Mouse (Mus musculus): ENCODE data around the gene Porcn. TPM values are rescaled to one million over a fixed set of nuclear protein-coding genes. Genes with fewer than 3 reads are reported as not detected.

The Porcn gene
- total RNA-seq, 2 experiments from 2014 or later = not detected

DNA sequence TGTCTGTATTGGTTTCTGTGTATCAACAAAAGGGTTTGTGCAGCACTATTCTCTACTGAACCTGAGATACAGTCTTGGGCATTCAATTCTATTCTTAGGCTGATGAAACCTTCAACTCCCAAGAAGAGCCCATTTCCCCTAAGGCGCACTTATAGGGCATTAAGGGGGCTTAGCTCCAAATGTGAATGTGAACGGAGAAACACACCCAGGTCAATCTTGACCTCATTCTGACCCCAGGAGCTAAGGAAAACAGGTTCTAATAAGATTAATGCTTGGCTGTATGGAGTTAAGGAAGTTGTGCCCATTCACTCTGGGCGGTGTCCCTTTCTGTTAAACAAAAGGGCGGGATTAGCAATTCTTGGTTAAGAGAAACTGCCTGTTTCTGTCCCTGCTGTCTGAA lies 899 bp upstream of the Porcn start:
- ATAC-seq (replicated peaks; ENCODE audit: low FRiP score, poor library complexity, severe bottlenecking) = no peak

DNA sequence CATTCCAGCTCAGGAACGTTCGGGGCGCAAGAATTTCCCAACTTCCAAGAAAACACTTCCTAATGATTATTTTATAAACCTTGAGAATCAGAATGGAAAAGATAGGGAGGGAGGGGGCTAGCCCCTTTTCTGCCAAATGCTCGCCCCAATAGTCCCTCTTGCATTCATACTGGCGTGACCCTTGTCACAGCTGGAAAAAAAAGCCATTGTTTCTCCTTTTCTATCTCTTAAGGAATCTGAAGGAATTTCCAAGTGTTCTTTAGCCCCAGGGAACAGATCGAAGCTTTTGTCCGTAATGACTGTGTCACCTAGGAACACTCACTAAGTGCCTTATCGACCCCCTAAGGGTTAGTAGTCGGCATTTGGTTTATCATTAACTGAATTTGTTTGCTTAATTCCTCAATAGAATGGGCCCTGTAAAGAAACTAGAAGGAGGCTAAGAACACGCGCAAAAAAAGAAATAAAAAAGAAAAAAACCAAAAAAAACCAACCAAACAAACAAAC lies 421 bp upstream of the Porcn start:
- ATAC-seq (replicated peaks; ENCODE audit: low FRiP score, poor library complexity, severe bottlenecking) = no peak

- no peak for ATAC-seq (replicated peaks; ENCODE audit: low FRiP score, poor library complexity, severe bottlenecking)
These were observed 774 bp downstream of the Porcn start for GRCm38 (mm10) chrX:8205551-8205950.

DNA sequence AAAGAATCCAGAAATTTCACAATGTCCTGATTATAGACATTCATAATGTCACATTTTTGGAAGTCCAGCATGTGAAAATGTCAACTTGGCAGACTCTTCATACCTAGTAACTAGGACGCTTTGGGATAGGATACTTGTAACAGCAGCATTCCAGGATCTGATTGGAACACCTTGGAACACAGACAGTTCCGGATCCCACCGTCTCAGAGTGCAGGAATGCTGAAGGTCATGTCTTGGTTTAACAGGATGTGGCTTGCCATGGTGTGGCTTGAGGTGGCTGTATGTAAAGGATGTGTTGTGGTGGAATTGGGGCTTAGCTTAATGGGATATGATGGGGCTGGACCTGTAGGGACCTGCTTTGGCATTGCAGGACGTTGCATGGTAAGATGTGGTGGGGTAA lies 1.2 kb downstream of the Porcn start:
- ATAC-seq (replicated peaks; ENCODE audit: low FRiP score, poor library complexity, severe bottlenecking) = no peak

DNA sequence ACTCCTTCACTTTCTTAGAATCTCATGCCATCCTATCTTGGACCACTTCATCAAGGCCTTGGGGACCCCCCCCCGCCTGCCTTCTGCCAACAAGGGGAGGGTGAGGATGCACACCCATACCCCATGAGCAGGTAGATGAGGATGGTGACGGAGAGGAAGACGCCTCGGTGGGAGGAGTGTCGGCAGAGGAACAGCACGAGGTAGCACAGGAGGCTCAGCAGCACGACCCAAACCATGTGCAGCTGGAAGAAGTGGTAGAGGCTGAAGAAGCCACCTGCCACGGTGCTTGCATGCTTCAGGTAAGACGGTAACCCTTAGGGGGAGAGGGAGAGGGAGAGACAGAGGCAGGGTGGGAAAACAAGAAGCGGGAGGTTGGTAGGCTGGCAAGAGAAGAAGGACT lies 2.2 kb downstream of the Porcn start:
- no peak for ATAC-seq (replicated peaks; ENCODE audit: low FRiP score, poor library complexity, severe bottlenecking)

DNA sequence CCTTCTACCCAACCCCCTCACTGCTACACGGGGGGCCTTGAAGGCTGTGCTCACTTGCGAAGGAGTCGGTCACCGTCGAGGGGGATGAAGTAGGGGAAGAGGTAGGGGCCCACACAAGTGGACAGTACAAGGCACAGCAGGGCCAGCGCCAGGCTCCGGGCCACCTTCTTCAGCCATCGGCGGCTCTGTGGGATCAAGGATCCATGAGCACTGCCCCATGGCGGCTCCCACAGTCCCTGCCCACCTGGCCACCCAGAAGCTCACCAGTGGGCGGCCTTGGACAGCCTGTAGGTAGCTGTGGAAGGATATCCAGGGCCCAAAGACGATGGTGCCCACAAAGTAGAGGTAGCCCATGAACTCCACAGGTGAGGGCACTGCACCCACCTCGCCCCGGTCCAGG lies 3.2 kb downstream of the Porcn start:
- ATAC-seq (replicated peaks; ENCODE audit: low FRiP score, poor library complexity, severe bottlenecking) = no peak

- ATAC-seq (replicated peaks; ENCODE audit: low FRiP score, poor library complexity, severe bottlenecking) = peak; percentile 23; the same call in 1 of the 2 replicates
These were observed 13.0 kb downstream of the Porcn start, which contains the start of gene Ebp for GRCm38 (mm10) chrX:8193419-8193723. TSS of gene Ebp (minus strand) at chrX:8193512.

DNA sequence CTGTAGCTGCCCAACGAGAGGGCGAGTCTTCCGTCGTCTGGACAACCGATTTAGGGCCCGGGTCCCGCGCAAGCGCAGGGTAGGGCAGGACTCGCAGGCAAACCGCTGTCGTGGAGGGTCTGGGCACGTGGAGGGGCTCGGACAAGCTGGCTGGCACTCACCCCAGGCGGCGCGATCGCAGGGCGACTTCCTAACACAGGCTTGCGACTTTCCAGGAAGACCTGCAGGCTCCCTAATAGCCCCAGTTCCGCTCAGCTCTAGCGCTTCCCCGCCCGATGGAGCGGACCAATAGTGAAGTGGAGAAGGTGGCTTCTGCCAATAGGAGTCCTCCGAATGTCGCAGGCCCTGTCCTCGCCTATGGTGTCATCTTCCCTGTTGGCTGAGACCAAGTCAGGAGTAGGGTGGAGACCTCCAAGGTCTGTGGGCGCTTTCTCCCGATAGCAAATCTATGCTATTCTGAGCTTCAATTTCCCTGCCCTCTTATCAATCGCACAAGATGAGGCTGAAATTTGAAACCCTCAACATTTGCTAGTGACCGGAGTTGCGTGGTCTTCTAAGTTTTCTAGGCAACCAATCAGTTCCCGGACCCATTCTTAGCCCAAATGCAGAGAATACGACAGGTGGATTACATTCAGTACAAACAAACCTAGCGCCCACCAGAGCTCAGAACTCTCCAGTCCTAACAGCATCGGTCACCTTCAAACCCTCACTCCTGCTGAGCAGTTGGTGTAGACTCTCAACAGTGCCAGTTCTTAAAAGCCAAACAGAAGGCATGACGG lies 13.5 kb downstream of the Porcn start:
- ATAC-seq (replicated peaks; ENCODE audit: low FRiP score, poor library complexity, severe bottlenecking) = peak; percentile 100

DNA sequence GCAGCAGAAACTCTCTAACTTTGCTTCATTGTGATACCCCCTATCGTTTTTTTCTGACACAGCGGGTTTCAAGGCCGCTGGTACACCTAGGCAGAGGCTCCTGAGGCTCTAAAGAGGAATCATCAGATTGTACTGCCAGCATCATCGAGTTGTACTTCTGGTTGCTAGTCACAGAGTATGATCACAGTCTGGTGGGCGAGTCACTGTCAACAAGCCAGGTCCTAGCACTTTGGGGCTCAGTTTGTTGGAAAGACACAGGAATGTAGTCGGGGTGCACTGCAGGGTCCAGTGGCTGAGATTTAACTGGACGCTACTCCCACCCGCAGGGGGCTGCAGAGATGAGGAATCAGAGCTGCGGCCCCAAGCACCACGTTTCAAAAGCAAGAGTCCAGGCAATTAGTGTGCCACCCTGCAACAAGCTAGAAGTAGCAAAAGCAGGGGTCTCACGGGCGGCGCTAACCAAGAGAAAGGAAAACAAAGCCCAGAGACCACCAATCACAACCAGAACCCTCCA lies 14.1 kb downstream of the Porcn start:
- 0 out of 2 replicates have a peak, but pooled peaks have one; percentile 6 for ATAC-seq (replicated peaks; ENCODE audit: low FRiP score, poor library complexity, severe bottlenecking)

- no peak for ATAC-seq (replicated peaks; ENCODE audit: low FRiP score, poor library complexity, severe bottlenecking)
These were observed 23.3 kb downstream of the Porcn start for GRCm38 (mm10) chrX:8182871-8183540.

GRCm38 (mm10) chrX:8179646-8180045 lies 26.7 kb downstream of the Porcn start:
- no peak for ATAC-seq (replicated peaks; ENCODE audit: low FRiP score, poor library complexity, severe bottlenecking)

DNA sequence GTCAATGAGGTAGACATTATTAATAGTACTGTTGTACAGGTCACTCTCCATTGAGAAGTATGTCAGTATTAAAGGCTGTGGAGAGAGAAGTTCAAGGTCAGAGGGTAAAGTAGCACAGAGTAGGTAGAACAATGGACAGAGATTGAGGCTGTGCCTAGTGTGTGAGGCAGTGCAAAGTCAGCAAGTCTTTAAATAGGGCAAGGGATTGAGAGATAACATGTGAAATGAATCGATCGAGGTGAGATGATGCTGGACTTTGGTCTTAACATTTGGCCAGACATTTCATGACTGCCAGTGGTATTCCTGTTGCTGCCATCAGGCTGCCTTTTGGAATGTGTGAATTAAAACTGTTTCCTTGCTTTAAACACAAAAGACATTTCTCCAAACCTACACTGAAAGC lies 27.5 kb downstream of the Porcn start:
- ATAC-seq (replicated peaks; ENCODE audit: low FRiP score, poor library complexity, severe bottlenecking) = no peak

DNA sequence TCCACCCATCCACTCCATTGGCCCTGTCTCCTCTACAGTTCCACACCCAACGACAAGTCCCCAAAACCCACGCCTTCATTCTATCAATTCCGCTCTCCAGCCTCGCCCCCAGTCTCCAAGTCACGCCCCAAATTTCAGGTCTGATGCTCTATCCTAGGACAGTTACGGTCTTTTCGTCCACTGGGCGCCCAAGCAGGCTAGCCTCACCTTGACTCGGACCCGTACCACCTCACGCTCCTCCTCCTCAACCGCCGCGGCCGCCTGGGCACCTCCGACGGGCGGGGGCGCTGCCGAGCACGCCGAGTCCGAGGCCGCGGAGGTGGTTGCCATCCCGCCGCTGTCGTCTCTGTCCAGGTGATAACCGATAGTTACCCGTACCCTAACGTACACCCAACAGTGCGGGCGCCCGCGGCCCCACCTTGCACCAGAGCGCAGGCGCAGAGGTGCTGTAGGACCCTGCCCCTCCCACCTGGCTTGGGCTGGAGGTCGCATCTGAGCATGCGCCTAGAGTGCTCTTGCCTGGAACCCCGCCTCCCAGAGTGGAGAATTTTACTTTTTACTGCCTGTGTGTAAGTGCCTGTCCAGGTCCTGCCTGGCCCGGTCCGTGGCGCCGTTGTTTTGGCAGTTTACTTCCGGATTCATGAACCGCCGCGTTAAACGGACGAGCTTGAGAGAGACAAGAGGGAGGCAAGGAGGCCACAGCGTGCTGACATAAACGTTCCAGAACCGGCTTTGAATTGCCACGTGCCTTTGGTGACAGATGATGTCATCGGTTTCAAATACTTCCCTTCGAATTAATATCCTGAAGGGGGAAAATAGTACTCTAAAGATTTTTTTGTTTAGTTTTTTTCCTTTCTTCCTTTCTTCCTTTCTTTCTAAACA lies 30.6 kb downstream of the Porcn start, which contains the start of gene Tbc1d25:
Gene Tbc1d25, minus strand, starts transcription at position 678 of the 882 bp plus-strand sequence.
- peak; percentile 96 for ATAC-seq (replicated peaks; ENCODE audit: low FRiP score, poor library complexity, severe bottlenecking)

DNA sequence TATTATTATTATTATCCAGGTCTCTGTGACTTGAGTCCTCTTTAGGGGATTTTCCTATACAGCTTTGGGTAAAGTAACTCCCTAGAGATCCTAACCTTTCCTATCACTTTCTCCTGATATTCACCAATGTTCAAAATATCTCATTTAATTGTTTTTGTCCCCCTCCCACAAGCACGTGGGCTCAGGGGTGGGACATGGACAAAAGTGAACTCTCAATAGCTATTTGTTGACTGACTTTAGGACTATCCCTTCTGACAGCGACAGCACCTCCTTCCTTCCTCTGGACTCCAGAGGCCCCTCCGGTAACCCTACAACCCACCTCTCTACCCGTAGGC lies 31.2 kb downstream of the Porcn start:
- ATAC-seq (replicated peaks; ENCODE audit: low FRiP score, poor library complexity, severe bottlenecking) = no peak

GRCm38 (mm10) chrX:8167716-8168647 lies 38.3 kb downstream of the Porcn start:
- no peak for ATAC-seq (replicated peaks; ENCODE audit: low FRiP score, poor library complexity, severe bottlenecking)

GRCm38 (mm10) chrX:8164471-8164870 lies 41.9 kb downstream of the Porcn start:
- ATAC-seq (replicated peaks; ENCODE audit: low FRiP score, poor library complexity, severe bottlenecking) = no peak

DNA sequence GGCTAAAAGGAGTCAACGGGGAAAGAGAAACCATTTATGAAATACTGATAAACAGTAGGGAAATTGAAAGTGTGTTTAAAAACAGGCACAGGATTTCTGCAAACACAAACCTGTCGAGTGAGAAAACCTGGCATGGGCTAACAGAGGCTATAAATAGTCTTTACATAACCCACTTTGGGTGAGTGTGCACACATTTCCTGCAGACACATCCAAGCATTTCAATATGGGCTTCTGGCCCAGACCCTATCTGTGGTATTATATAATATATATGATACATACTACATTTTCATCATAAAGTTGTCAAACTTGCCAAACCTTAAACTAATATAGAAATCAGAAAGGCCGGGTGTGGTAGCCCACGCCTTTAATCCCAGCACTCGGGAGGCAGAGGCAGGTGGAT lies 43.2 kb downstream of the Porcn start:
- ATAC-seq (replicated peaks; ENCODE audit: low FRiP score, poor library complexity, severe bottlenecking) = no peak

GRCm38 (mm10) chrX:8145153-8145991 lies 61.0 kb downstream of the Porcn start, which contains the start of gene Rbm3:
TSS of gene Rbm3 (minus strand) at chrX:8145880.
- ATAC-seq (replicated peaks; ENCODE audit: low FRiP score, poor library complexity, severe bottlenecking) = peak; percentile 94

Measured in erythroblast, adult 5-6 weeks (primary cell).